Mouse (Mus musculus) limb, embryonic 11.5 days (tissue): ENCODE measurements around the gene Afm. TPM values are rescaled to one million over a fixed set of nuclear protein-coding genes. Genes with fewer than 3 reads are reported as not detected.

Source experiments
- ATAC-seq: fragments of 200-750 bp; cut with Nextera tagmentation; 2 replicates; pipeline ENCODE4 v1.8.0; 2017; ENCODE audit warnings: low read depth; ENCODE audit not compliant: insufficient number of reproducible peaks, low FRiP score, low TSS enrichment
- DNase-seq: peaks from one replicate; pipeline ENCODE4 v3.0.0-alpha.2; 2015; ENCODE audit warnings: low spot score
- H3K27ac ChIP-seq: fragments of 300-500 bp; sonication (generic); replicated peaks from 2 replicates; pipeline ENCODE4 v1.5.1; 2014; ENCODE audit warnings: low read depth, mild to moderate bottlenecking, low read length
- H3K27me3 ChIP-seq: fragments of 300-500 bp; sonication (generic); 2 replicates; pipeline ENCODE4 v1.6.1; 2014; ENCODE audit warnings: mild to moderate bottlenecking, low read length, mixed read lengths; ENCODE audit not compliant: control insufficient read depth, insufficient read depth
- H3K36me3 ChIP-seq: fragments of 300-500 bp; sonication (generic); 2 replicates; pipeline ENCODE4 v1.6.1; 2014; ENCODE audit warnings: mild to moderate bottlenecking, low read length, moderate library complexity, mixed read lengths; ENCODE audit not compliant: control insufficient read depth, insufficient read depth
- H3K4me1 ChIP-seq: fragments of 300-500 bp; sonication (generic); 2 replicates; pipeline ENCODE4 v1.6.1; 2014; ENCODE audit warnings: low read length, mixed read lengths; ENCODE audit not compliant: control insufficient read depth, insufficient read depth
- H3K4me2 ChIP-seq: fragments of 300-500 bp; sonication (generic); 2 replicates; pipeline ENCODE4 v1.6.1; 2014; ENCODE audit warnings: low read depth, mild to moderate bottlenecking, moderate library complexity; ENCODE audit not compliant: severe bottlenecking
- H3K4me3 ChIP-seq: fragments of 300-500 bp; sonication (generic); 2 replicates; pipeline ENCODE4 v1.5.1; 2014; ENCODE audit warnings: low read depth, low read length
- H3K9ac ChIP-seq: fragments of 300-500 bp; sonication (generic); 2 replicates; pipeline ENCODE4 v1.6.1; 2014; ENCODE audit warnings: mild to moderate bottlenecking, low read length
- H3K9me3 ChIP-seq: fragments of 300-500 bp; sonication (generic); 2 replicates; pipeline ENCODE4 v1.6.1; 2016; ENCODE audit warnings: low read length; ENCODE audit not compliant: control insufficient read depth
- WGBS: fragments of 180-500 bp; shearing (Covaris S2); extraction: QIAGEN DNeasy Blood & Tissue Kit; methylation state at CpG from one replicate; pipeline ENCODE4 v1.1.7; 2014; 5-methylcytosine and 5-hydroxymethylcytosine counted together
- polyA plus RNA-seq: library from polyadenylated mRNA; unstranded; fragments of >200 nt; fragmentation: Nextera tagmentation; extraction: Ambion mirVana; gene quantifications from 2 replicates; pipeline ENCODE4 v1.2.1, GENCODE M21; 2014

The Afm gene
- polyA plus RNA-seq, 1 experiment from 2014 or later, result not detected

GRCm38 (mm10) chr5:90601469-90601868, 82.7 kb downstream of the Afm start:
- H3K27ac ChIP-seq, result no peak overlapping the region
- 27% methylated on average over 6 of the region's 6 CpGs for whole genome bisulfite sequencing
- H3K27me3 ChIP-seq, result no peaks in the 10 kb centered on the region
- ATAC-seq (no peak), DNase-seq (peak; percentile 68)
- no peak overlapping the region for H3K4me2 ChIP-seq
- no peaks in the 10 kb centered on the region for H3K9me3 ChIP-seq
- H3K36me3 ChIP-seq, result no peaks in the 10 kb centered on the region
- no peaks in the 10 kb centered on the region for H3K4me1 ChIP-seq
- H3K9ac ChIP-seq, result no peak overlapping the region
- no peak overlapping the region for H3K4me3 ChIP-seq

Other genes with a start within 250 kb of the Afm start
- 29.2 and 33.3 TPM in 2 replicates for gene Ankrd17, start 152.4 kb upstream of the Afm start, polyA plus RNA-seq
- gene Gm9958, start 151.7 kb upstream of the Afm start, polyA plus RNA-seq, result 4.9 and 8.8 TPM in 2 replicates
- 0.11 and 0.93 TPM in 2 replicates for gene Alb, start 58.0 kb upstream of the Afm start, polyA plus RNA-seq
- gene Afp, start 28.2 kb upstream of the Afm start, polyA plus RNA-seq, result 2.9 and 6.1 TPM in 2 replicates
- gene 5830473C10Rik, start 42.2 kb downstream of the Afm start, polyA plus RNA-seq, result not detected in 2 replicates
- gene Rassf6, start 121.7 kb downstream of the Afm start, polyA plus RNA-seq, result 0.73 and 1.1 TPM in 2 replicates
- gene Cxcl5, start 240.4 kb downstream of the Afm start, polyA plus RNA-seq, result 0.19 TPM in 1 of 2 replicates, not detected in the other
- gene Ppbp, start 249.6 kb downstream of the Afm start, polyA plus RNA-seq, result 17.2 and 19.4 TPM in 2 replicates